Mouse (Mus musculus): ENCODE results near the gene Vps53. TPM values are rescaled to one million over a fixed set of nuclear protein-coding genes. Genes with fewer than 3 reads are reported as not detected.

Gene Vps53
- total RNA-seq, 2 experiments from 2014 or later = 36.1 to 42.0 TPM

- no peak for DNase-seq
Measured at GRCm38 (mm10) chr11:76052496-76052895, 127.0 kb downstream of the Vps53 start.

GRCm38 (mm10) chr11:76050967-76051512, 128.4 kb downstream of the Vps53 start:
- no peak for DNase-seq

- DNase-seq = no peak
Measured at GRCm38 (mm10) chr11:76050509-76050908, 128.9 kb downstream of the Vps53 start.

GRCm38 (mm10) chr11:76045367-76045766, 134.1 kb downstream of the Vps53 start:
- DNase-seq = no peak

GRCm38 (mm10) chr11:76044468-76044867, 135.0 kb downstream of the Vps53 start:
- no peak for DNase-seq

GRCm38 (mm10) chr11:76042882-76043281, 136.6 kb downstream of the Vps53 start:
- peak; percentile 34 for DNase-seq

GRCm38 (mm10) chr11:76042041-76042638, 137.3 kb downstream of the Vps53 start:
- DNase-seq = no peak

GRCm38 (mm10) chr11:76040761-76041376, 138.6 kb downstream of the Vps53 start:
- no peak for DNase-seq

- DNase-seq = no peak
Measured at GRCm38 (mm10) chr11:76040106-76040505, 139.3 kb downstream of the Vps53 start.

- DNase-seq = no peak
Measured at GRCm38 (mm10) chr11:76039271-76040053, 140.0 kb downstream of the Vps53 start.

- no peak for DNase-seq
Measured at GRCm38 (mm10) chr11:76037581-76038294, 141.7 kb downstream of the Vps53 start.

- DNase-seq = no peak
Measured at GRCm38 (mm10) chr11:76035182-76035581, 144.3 kb downstream of the Vps53 start.

- no peak for DNase-seq
Measured at GRCm38 (mm10) chr11:76033836-76034235, 145.6 kb downstream of the Vps53 start.

GRCm38 (mm10) chr11:76033359-76033758, 146.1 kb downstream of the Vps53 start:
- DNase-seq = no peak

- peak; percentile 49 for DNase-seq
Measured at GRCm38 (mm10) chr11:76028072-76028465, 151.4 kb downstream of the Vps53 start.

- DNase-seq = peak; percentile 97
Measured at GRCm38 (mm10) chr11:76027139-76028071, 152.0 kb downstream of the Vps53 start, which contains the start of gene Rflnb. Gene Rflnb (minus strand): TSS chr11:76027782.

- DNase-seq = no peak
Measured at GRCm38 (mm10) chr11:76026527-76027138, 152.8 kb downstream of the Vps53 start.

GRCm38 (mm10) chr11:76025080-76025583, 154.3 kb downstream of the Vps53 start:
- no peak for DNase-seq

- DNase-seq = no peak
Measured at GRCm38 (mm10) chr11:76020916-76021315, 158.5 kb downstream of the Vps53 start.

- DNase-seq = no peak
Measured at GRCm38 (mm10) chr11:76019879-76020278, 159.6 kb downstream of the Vps53 start.
